Mouse (Mus musculus) CH12.LX (cell line): ENCODE measurements around the gene Armc3.

Source experiments
- CTCF ChIP-seq, 2 experiments: IDR thresholded peaks in 1 of 2; conservative IDR thresholded peaks in 1 of 2; 2 replicates each; pipeline ENCODE4 v1.5.1; 2011 to 2012; ENCODE audit warnings: low read depth in 2 of 2, low read length in 2 of 2, improper control_type of control experiment in 1 of 2, inconsistent platforms in 1 of 2, mild to moderate bottlenecking in 1 of 2, moderate library complexity in 1 of 2
- TBP ChIP-seq: conservative IDR thresholded peaks from 2 replicates; pipeline ENCODE4 v1.6.1; 2011; ENCODE audit warnings: low read depth, low read length, improper control_type of control experiment
- ZC3H11A ChIP-seq: IDR thresholded peaks from 2 replicates; pipeline ENCODE4 v1.6.1; 2012; ENCODE audit warnings: low read depth, mild to moderate bottlenecking, inconsistent platforms, low read length, improper control_type of control experiment
- ZNF384 ChIP-seq: IDR thresholded peaks from 2 replicates; pipeline ENCODE4 v1.6.1; 2012; ENCODE audit warnings: low read depth, low read length, improper control_type of control experiment, inconsistent platforms

DNA sequence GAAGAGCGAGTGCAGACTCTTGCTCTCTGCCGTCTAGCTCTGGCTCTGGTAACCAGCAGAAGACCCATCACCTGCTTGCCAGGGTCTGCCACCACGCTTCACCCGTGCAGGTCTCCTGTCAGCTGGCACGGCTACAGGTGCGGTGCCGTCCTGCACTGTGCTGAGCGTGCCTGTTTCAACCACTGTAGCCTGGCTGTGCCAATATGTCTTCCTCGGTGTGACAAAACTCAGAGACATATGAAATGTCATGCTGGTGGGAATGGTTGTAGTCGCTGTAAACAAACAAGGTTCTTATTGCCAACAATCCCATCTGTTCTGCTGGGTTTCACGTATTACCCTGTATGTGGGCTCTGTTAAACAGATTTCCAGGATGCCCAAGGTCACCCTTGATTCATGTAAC is 81.2 kb downstream of the Armc3 start:
- TF ChIP-seq ZC3H11A (no peak), TBP (no peak), CTCF (conservative IDR thresholded peaks at IDR 0.05 in 1 of 2, IDR thresholded peaks at IDR 0.05 in 1 of 2; ENCODE audit: low read depth in 2 of 2, low read length in 2 of 2) (no peak), ZNF384 (no peak)
